Mouse (Mus musculus) spleen, adult 2 months (tissue): ENCODE data around the gene Fastk.
A peak's percentile ranks its signal among the peaks of the same experiment; 100 is the strongest.

ENCODE experiments used
- CTCF ChIP-seq: fragments of 200-500 bp; IDR thresholded peaks from 2 replicates; pipeline ENCODE4 v1.5.1; 2011; ENCODE audit warnings: mild to moderate bottlenecking, inconsistent platforms; ENCODE audit not compliant: insufficient read depth, insufficient read length, insufficient replicate concordance; ENCODE audit errors: extremely low read depth
- POLR2A ChIP-seq: fragments of 200-500 bp; IDR thresholded peaks from 2 replicates; pipeline ENCODE4 v1.6.1; 2011; ENCODE audit warnings: low read depth, low read length, inconsistent platforms

DNA sequence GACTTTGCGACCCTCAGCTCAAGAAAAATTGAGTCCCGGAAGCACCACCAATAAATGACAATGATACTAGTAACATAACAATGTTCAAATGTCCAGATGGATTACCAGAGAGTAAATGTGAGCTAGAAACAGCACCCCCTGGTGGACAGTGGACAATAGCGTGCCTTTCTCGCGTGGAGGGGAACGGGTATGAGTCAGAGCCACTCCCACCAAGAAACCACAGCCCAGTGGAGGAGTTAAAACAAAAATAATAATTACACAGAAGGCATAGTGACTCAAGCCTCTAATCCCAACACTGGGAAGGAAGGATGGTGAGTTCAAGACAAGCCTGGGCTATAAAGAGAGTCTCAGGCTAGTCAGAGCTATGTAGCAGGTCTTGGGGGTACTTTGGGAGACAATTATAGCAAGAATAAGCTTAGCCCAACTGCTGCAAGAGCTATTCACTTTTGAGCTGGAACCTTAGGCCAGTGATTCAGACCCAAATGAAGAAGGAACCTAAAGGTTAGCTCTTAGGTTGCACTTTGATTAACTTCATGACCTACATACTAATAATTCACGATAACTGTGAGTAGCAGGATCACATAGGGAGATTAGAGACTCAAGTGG is 51.6 kb downstream of the Fastk start, which contains the start of gene Abcb8:
- TF ChIP-seq CTCF (peak; percentile 71; the same call in 1 of the 2 replicates), POLR2A (no peak)
